Mouse (Mus musculus) ES-E14 (cell line): Measurements from ENCODE around the gene Cnot6.

Source experiments
- MAFK ChIP-seq: IDR thresholded peaks from 2 replicates; pipeline ENCODE4 v1.6.1; 2014; ENCODE audit warnings: mild to moderate bottlenecking, low read depth, low read length, inconsistent platforms; ENCODE audit not compliant: insufficient read depth
- ZNF384 ChIP-seq: IDR thresholded peaks from 2 replicates; pipeline ENCODE4 v1.6.1; 2012; ENCODE audit warnings: low read depth, low read length, inconsistent platforms

GRCm38 (mm10) chr11:49659470-49659799 lies 53.1 kb downstream of the Cnot6 start:
- no peak for TF ChIP-seq MAFK
- no peak for TF ChIP-seq ZNF384
